Mouse (Mus musculus) thymus, postnatal 0 days (tissue): Measurements from ENCODE around the gene Lrguk. TPM values are rescaled to one million over a fixed set of nuclear protein-coding genes. Genes with fewer than 3 reads are reported as not detected.
A peak's percentile ranks its signal among the peaks of the same experiment; 100 is the strongest.

ENCODE experiments used
- DNase-seq: peaks from one replicate; pipeline ENCODE4 v3.0.0-alpha.2; 2015; ENCODE audit warnings: low spot score
- polyA plus RNA-seq: library from polyadenylated mRNA; unstranded; fragments of >200 nt; fragmentation: Nextera tagmentation; extraction: Ambion mirVana; gene quantifications from 2 replicates; pipeline ENCODE4 v1.2.1, GENCODE M21; 2015

The Lrguk gene
- polyA plus RNA-seq, 1 experiment from 2014 or later = 0.47 TPM

- no peak for DNase-seq
Measured at GRCm38 (mm10) chr6:34173251-34173650, 144.0 kb downstream of the Lrguk start.

- no peak for DNase-seq
Measured at GRCm38 (mm10) chr6:34174715-34175114, 145.5 kb downstream of the Lrguk start.

- peak; percentile 75 for DNase-seq
Measured at GRCm38 (mm10) chr6:34176111-34176863, 147.0 kb downstream of the Lrguk start.

- peak; percentile 98 for DNase-seq
Measured at GRCm38 (mm10) chr6:34176864-34177247, 147.6 kb downstream of the Lrguk start, which contains the start of gene Slc35b4. TSS of gene Slc35b4 (minus strand) at chr6:34177111.

GRCm38 (mm10) chr6:34179007-34179406 lies 149.8 kb downstream of the Lrguk start:
- no peak for DNase-seq

GRCm38 (mm10) chr6:34179911-34180310 lies 150.7 kb downstream of the Lrguk start:
- DNase-seq = no peak

GRCm38 (mm10) chr6:34181961-34182360 lies 152.7 kb downstream of the Lrguk start:
- DNase-seq = peak; percentile 89

GRCm38 (mm10) chr6:34183326-34183725 lies 154.1 kb downstream of the Lrguk start:
- no peak for DNase-seq

Other genes with a start within 250 kb of the Lrguk start
- gene Slc35b4, start 147.7 kb downstream of the Lrguk start, polyA plus RNA-seq = 77.9 and 88.7 TPM in 2 replicates